Mouse (Mus musculus): Measurements from ENCODE around the gene Olfr1029. TPM values are rescaled to one million over a fixed set of nuclear protein-coding genes. Genes with fewer than 3 reads are reported as not detected.

Olfr1029 gene
- polyA plus RNA-seq, 1 experiment = not detected

Other genes starting within 250 kb of the Olfr1029 start
- not detected for gene Olfr1012, start 211.1 kb upstream of the Olfr1029 start, polyA plus RNA-seq (2012; fragmentation: generic; extraction: Trizol)
- gene Olfr1013, start 206.8 kb upstream of the Olfr1029 start, polyA plus RNA-seq (2012; fragmentation: generic; extraction: Trizol) = not detected
- gene Olfr1014, start 201.2 kb upstream of the Olfr1029 start, polyA plus RNA-seq (2012; fragmentation: generic; extraction: Trizol) = not detected
- not detected for gene Olfr1015, start 191.9 kb upstream of the Olfr1029 start, polyA plus RNA-seq (2012; fragmentation: generic; extraction: Trizol)
- gene Olfr1016, start 171.4 kb upstream of the Olfr1029 start, polyA plus RNA-seq (2012; fragmentation: generic; extraction: Trizol) = not detected
- not detected for gene Olfr1018, start 155.4 kb upstream of the Olfr1029 start, polyA plus RNA-seq (2012; fragmentation: generic; extraction: Trizol)
- gene Olfr1019, start 128.4 kb upstream of the Olfr1029 start, polyA plus RNA-seq (2012; fragmentation: generic; extraction: Trizol) = not detected
- not detected for gene Olfr1020, start 126.9 kb upstream of the Olfr1029 start, polyA plus RNA-seq (2012; fragmentation: generic; extraction: Trizol)
- not detected for gene Olfr1022, start 105.3 kb upstream of the Olfr1029 start, polyA plus RNA-seq (2012; fragmentation: generic; extraction: Trizol)
- gene Olfr1023, start 88.3 kb upstream of the Olfr1029 start, polyA plus RNA-seq (2012; fragmentation: generic; extraction: Trizol) = not detected
- gene Olfr1024, start 68.8 kb upstream of the Olfr1029 start, polyA plus RNA-seq (2012; fragmentation: generic; extraction: Trizol) = not detected
- not detected for gene Olfr1025-ps1, start 58.7 kb upstream of the Olfr1029 start, polyA plus RNA-seq (2012; fragmentation: generic; extraction: Trizol)
- gene Olfr1026, start 52.3 kb upstream of the Olfr1029 start, polyA plus RNA-seq (2012; fragmentation: generic; extraction: Trizol) = not detected
- gene Olfr1028, start 23.5 kb upstream of the Olfr1029 start, polyA plus RNA-seq (2012; fragmentation: generic; extraction: Trizol) = not detected
- gene Olfr1030, start 5.4 kb downstream of the Olfr1029 start, polyA plus RNA-seq (2012; fragmentation: generic; extraction: Trizol) = not detected
- not detected for gene Olfr1031, start 16.4 kb downstream of the Olfr1029 start, polyA plus RNA-seq (2012; fragmentation: generic; extraction: Trizol)
- gene Olfr1032, start 31.6 kb downstream of the Olfr1029 start, polyA plus RNA-seq (2012; fragmentation: generic; extraction: Trizol) = not detected
- not detected for gene Olfr1033, start 46.7 kb downstream of the Olfr1029 start, polyA plus RNA-seq (2012; fragmentation: generic; extraction: Trizol)
- gene Olfr1034, start 72.0 kb downstream of the Olfr1029 start, polyA plus RNA-seq (2012; fragmentation: generic; extraction: Trizol) = not detected
- not detected for gene Olfr1036, start 100.1 kb downstream of the Olfr1029 start, polyA plus RNA-seq (2012; fragmentation: generic; extraction: Trizol)
- gene Olfr1037, start 113.5 kb downstream of the Olfr1029 start, polyA plus RNA-seq (2012; fragmentation: generic; extraction: Trizol) = not detected
- gene Olfr1039, start 162.0 kb downstream of the Olfr1029 start, polyA plus RNA-seq (2012; fragmentation: generic; extraction: Trizol) = not detected
- not detected for gene Olfr1040, start 172.8 kb downstream of the Olfr1029 start, polyA plus RNA-seq (2012; fragmentation: generic; extraction: Trizol)
- not detected for gene Olfr1042, start 187.9 kb downstream of the Olfr1029 start, polyA plus RNA-seq (2012; fragmentation: generic; extraction: Trizol)
- not detected for gene Olfr1043, start 193.6 kb downstream of the Olfr1029 start, polyA plus RNA-seq (2012; fragmentation: generic; extraction: Trizol)
- not detected for gene Olfr1044, start 203.9 kb downstream of the Olfr1029 start, polyA plus RNA-seq (2012; fragmentation: generic; extraction: Trizol)
- gene Olfr52, start 211.8 kb downstream of the Olfr1029 start, polyA plus RNA-seq (2012; fragmentation: generic; extraction: Trizol) = not detected
- not detected for gene Olfr1045, start 229.1 kb downstream of the Olfr1029 start, polyA plus RNA-seq (2012; fragmentation: generic; extraction: Trizol)
- gene Olfr1046, start 245.4 kb downstream of the Olfr1029 start, polyA plus RNA-seq (2012; fragmentation: generic; extraction: Trizol) = not detected

Measured in myocyte (in vitro differentiated cells).